Mouse (Mus musculus): ENCODE data around the gene Bcl2l13. TPM values are rescaled to one million over a fixed set of nuclear protein-coding genes. Genes with fewer than 3 reads are reported as not detected.

Bcl2l13 gene
- total RNA-seq (2023) = 10 to 100 TPM; 44.8 to 45.1 TPM

DNA sequence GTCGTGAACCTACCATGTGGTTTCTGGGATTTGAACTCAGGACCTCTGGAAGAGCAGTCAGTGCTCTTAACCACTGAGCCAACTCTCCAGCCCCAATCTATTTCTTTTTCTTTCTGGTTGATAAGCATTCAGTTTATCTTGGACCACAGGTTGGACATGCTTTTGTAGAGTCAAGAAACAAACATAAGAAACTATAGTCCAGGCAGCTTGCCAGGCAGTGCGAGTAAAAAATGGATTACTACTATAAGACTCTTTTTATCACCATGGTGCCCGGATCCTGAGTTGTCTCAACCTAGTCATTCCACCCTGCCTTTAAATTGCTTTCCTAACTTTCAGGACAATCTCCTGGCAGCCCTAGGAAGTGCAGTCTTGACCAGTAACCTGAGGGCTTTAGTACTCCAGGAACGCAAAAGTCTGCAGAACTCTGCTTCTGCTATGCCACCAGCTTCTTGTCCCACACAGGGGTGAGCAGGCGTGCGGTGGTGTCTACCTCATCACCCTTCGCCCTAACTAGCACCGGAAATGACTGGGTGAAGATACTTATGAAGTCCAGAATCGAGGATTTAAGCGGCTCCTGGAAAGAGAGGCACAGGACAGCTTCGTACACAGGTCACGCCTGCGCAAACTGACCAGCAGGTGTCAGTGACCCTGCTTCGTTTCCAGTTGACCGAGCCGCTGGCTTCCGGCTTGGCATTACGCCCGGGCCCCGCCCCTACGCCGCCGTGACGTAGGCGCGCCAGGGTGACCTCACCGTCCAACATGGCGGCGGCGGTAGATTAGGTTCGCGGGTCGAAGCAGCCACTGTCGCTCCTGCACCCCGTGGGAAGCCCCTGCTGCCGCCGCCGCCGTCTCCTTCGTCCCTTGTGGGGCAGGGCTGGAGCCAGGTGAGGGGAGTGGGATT is at the start of gene Bcl2l13:
Gene Bcl2l13, plus strand, starts transcription at position 739 of the 901 bp plus-strand sequence.

DNA sequence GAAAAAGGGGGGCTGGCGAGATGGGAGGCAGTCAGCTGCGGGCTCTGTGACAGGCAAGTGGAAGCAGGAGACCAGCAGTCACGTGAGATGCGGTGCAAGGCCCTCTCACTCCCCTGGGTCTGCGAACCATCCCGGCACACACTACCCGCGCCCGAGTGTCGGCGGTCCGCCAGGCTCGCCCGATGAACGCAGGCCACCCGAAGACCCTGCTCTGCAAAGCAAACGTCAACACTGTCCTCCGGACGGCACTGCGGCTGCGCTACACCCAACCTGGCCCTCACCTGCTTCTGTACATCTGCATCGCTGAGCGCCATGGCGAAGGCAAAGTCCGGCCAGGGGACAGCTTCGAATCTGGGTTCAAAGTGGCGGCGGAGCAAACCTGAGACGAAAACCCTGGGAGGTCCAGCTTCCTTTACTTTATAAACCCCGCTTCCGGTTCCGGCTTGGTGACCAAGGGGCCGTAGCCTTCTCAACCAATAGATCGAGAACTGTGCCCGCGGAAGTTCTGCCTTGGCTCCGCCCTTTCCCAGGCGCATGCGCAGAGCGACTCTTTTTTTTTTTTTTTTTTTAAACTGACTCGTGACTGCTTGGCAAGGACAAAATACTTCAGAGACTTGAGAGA is 13.6 kb upstream of the Bcl2l13 start, which contains the start of gene Atp6v1e1:
Gene Atp6v1e1, minus strand, starts transcription at position 487 of the 622 bp plus-strand sequence.

DNA sequence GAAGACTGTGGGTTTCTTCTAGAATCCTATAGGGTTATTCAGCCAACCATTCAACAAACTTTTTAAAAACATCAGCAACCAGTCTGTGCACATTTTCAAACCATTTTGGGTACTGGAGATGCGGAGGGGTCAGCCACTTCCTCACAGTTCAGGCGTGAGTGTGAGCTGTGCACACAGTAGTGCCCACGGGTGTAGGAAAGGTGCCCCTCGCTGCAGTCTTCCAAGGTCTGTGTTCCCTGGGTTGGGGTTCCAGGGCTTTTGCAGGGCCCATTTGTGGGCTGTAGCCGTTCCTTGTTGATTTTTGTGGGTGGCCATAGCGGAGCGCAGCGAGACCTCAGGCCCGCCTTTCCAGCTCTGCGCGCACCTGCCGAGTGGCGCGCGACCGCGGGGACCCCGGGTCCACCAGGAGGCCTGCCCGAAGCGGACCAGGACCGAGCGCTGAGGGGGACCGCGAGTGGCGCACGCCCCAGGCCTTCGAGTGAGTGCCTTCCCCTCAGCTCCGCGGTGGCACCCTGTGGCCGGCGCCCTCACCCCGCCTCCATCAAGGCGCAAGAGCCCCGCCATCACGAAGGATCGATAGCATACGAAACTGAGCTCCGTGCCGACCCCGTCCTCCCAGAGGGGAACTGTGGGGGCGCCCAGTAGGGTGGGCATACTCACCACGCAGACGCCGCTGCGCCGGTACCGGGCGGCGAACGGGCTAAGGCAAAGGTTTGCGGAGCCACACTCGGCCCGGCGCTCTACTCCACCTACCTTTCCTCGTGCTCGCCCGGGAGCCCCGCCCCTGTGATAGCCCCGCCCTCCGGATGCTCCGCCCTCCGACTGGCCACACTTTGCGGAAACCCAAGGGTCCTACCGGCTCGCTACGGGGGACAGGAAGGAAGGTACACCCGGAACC is 80.3 kb downstream of the Bcl2l13 start, which contains the start of gene Bid:
Gene Bid, minus strand, starts transcription at position 780 of the 898 bp plus-strand sequence.

Other genes starting within 250 kb of the Bcl2l13 start
- gene Cecr2, start 169.8 kb upstream of the Bcl2l13 start, total RNA-seq (2023) = under 1 TPM; 0.09 to 0.55 TPM
- not detected for gene Slc25a18, start 62.6 kb upstream of the Bcl2l13 start, total RNA-seq (2023)
- 100 to 1,000 TPM; 104 to 126 TPM for gene Atp6v1e1, start 13.4 kb upstream of the Bcl2l13 start, total RNA-seq (2023)
- 10 to 100 TPM; 26.5 to 28.0 TPM for gene Bid, start 80.6 kb downstream of the Bcl2l13 start, total RNA-seq (2023)